Mouse (Mus musculus) urinary bladder, postnatal 10 days (tissue): Measurements from ENCODE around the gene Rps12-ps3.

Experiments used
- DNase-seq: peaks from one replicate; pipeline ENCODE4 v3.0.0; 2022; ENCODE audit warnings: low spot score

Gene Rps12-ps3

DNA sequence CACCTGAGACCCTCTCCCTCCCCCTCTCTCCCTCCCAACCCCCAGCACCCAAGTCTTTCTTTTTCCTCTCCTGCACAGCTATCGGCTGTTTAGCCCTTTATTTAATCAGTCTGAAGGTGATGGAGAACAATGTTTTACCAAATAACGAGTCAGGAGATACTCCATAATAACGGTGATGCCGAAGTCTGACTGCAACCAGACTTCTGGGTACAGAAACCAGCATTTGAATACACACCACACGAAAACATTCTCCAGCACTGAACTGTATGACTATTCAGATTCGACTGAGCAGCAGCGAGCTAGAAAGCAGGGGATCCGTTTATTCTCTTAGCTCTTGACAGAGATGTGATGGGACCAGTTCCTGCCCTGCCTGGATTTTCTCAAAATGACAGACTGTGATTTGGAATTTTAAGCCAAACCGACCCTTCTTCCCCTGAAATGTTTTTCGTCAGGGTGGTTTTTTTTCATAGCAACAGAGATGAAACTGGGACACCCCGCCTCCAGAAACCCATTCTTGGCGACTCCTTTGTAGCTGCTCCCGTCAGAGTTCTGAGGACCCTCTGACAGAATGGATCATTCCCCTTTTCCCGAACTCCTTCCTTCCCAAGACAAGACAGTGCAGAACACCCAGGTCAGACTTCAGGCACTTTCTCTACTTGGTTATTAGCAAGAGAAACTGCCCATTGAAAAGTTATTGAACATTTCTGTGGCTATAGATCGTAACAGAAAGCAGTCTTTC, 29.2 kb downstream of the Rps12-ps3 start:
- DNase-seq = no peak

DNA sequence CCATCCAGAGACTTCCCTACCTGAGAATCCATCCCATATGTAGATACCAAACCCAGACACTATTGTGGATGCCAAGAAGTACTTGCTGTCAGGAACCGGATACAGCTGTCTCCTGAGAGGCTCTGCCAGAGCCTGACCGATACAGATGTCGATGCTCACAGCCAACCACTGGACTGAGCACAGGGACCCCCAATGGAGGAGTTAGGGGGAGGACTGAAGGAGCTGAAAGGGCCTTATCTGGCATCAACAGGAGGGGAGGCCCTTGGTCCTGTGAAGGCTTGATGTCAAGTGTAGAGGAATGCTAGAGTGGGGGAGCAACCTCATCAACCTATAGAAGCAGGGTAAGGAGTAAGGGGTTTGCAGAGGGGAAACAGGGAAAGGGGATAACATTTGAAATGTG, 30.7 kb downstream of the Rps12-ps3 start:
- no peak for DNase-seq

DNA sequence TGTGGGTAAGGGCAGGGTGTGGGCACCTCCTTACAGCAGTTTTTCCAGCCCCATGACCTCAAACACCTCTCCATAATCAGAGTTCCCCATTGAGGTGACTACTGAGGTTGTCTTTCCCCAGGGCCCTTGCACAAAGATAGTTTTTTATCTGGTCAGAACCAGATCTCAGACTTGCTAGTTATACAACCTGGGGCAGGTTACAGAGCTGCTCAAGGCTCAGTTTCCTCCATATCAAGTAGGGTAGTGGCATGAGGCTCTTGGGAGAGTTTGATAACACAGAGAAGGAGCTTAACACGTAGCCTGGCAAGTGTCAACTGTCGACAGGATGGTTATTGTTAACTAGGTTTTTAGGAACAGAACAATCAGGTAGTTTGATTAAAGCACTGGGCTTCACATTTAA, 32.8 kb downstream of the Rps12-ps3 start:
- DNase-seq = no peak

DNA sequence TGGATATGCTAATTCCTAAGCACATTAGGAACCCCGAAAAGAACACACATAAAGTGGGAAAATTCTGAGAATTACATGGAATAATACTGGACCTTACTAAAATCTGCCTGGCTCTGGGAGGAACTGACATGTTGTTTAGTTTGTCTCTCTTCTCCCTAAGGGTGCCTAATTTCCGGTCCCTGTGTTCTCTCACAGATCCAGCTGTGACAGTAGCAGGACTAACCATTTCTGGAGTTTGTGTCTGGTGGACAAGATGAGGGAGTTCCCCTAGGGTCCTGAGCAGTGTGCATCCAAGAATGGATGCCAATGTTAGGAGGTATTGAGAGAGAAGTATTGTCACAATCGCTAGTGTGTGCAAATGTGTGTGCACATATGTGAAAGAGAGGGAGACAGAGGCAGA, 34.3 kb downstream of the Rps12-ps3 start:
- DNase-seq = no peak

DNA sequence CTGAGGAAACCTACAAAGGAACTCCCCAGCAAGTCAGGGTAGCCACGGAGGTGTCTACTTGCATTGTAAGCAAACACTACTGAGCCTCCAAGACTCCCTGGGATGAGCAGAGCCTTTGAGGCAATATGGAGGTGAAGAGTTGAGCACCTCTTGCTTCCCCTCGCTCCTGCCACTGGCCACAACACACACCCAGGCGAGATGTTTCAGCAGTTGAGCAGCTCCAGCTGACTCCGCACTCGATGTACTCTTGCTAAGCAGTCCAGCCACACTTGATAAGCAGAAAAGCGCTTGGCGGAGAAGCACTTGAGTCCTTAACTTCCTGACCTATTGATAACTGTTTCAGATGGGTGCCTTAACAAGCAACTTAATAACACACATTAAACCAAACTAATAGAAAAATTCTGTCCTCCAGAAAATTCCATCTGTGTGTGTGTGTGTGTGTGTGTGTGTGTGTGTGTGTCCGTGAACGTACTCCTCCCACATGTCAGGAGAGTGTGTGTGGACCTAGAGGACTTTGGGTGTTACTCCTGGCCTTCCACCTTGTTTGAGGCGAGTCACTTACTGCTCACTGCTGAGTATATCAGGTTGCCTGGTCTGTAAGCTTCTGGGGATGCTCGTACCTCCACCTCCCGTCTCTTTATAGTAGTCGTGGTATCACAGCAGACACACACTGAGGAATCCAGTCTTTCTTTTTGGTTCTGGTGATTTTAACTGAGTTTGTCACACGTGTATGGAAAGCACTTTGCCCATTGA, 34.9 kb downstream of the Rps12-ps3 start:
- no peak for DNase-seq

DNA sequence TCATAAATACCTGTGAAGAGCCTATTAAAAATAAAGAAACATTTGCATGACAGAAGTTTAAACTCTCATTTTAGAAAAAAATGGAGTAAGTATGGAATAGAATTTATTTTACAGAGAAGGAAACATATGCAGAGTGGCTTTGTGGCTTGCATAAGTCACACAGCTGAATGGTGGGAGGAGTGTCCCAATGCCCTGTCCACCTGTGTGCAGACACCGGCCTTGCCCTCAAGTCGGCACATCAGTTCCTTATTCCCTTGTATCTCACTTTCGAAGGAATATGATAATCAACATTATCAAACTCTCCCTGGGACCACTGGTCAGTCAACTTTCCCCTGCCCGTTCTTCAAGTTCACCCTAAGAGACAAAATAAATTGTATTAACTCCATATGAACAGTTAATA, 35.8 kb downstream of the Rps12-ps3 start:
- DNase-seq = no peak

DNA sequence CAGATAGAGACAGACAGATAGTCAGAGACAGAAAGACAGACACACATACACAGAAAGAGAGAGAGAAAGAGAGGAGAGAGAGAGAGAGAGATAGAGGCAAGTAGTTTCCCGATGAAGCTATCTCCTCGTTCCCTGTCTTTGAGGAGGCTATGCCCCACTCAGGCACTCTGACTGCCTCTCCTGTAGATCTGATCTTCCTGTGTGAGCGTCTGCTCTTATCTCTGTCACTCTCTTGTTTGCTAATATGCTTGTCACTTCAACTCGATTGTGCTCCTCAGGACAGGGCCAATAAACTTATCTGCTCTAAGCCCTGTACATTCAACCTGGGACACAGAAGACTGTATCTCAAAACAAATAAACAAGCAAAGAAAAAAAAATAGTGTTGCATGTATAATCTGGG, 37.1 kb downstream of the Rps12-ps3 start:
- no peak for DNase-seq

DNA sequence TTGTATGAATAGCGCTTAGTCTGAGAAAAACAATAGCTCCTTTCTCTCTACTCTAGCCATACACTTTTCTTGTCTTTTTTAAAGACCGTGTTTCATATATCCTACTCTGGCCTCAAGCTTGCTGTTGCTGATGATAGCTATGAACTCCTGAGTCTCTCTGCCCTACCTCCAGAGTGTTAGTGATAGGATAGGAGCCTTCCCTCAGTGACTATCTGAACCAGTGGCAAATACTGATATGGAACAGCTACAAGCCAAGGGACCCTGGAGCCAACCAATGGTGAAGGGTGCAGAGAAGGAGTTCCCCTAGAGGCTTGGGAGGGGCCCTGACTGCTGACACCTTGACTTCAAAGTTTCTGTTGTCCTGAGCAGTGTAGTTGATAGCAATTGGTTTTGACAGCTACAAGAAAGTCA, 38.4 kb downstream of the Rps12-ps3 start:
- no peak for DNase-seq

DNA sequence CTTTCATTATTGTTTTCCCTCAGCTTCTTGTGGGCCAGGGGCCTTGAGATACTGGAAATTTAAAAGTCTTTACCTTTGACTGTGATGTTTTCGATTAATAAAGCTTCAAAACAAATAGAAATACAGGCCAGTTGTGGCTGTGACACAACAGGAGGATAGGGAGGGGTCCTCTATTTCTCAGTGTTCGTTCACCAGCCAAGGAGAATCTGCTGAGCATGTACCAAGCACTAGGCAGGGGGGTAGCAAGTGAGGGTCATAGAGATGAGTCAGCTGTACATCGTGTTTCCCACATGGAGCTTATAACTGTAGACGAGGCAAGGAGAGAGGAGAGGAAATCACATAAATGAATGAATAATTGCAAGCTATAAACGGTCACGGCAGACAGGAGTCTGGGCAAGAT, 40.6 kb downstream of the Rps12-ps3 start:
- DNase-seq = no peak

DNA sequence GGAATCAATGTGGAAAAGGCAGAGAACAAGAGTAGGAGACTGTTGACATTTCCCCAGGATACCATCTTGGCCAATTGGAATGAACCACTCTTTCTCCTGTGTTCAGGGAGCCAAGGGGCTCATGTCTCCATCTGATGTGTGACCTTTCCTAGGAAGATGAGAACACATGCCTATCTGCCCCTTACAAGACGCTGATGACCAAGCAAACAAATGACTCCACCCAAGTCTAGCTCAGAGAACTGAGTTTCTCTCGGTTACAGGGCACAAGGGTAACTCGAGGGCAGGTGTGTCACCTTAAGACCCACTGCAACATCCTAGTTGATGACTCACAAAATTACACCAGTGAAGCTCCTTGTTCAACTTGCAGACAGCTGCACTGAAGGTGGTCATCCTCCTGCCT, 41.6 kb downstream of the Rps12-ps3 start:
- no peak for DNase-seq

DNA sequence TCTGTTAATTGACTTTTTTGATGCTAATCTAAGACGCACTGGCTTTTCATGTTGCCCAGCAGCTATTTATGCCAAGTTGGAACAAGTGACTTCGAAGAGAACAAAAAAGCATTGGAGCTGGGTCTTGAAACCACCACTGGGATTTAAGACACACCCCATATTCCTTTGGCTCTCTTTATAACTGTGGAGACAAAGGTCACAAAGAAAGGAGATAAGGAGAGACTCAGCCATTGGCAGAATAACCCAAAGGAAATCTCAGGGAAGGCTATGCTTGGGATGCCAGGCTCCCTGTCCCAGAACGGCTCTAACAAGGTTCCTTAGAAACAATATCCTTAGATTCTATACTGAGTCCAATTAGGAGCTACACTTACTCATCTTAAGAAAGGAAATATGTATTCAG, 44.6 kb downstream of the Rps12-ps3 start:
- DNase-seq = no peak

DNA sequence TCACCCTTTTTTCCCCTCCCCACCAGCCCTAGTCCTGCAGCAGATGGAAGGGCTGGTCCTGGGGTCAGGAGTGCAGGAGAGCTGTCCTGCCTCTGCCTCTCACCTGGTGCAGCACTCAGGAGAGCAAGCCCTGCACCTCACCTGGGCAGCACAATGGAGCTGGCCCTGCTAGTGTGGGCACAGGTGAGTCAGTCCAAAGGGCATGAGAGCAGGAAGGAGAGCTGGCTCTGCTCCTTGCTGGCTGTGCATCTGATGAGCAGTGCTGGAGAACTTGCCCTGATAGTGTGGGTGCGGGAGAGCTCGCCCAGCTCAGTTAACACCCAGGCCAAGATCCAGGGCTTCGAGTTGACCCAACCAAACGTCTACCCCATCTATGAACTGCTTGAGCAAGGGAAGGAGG, 45.8 kb downstream of the Rps12-ps3 start:
- DNase-seq = no peak

DNA sequence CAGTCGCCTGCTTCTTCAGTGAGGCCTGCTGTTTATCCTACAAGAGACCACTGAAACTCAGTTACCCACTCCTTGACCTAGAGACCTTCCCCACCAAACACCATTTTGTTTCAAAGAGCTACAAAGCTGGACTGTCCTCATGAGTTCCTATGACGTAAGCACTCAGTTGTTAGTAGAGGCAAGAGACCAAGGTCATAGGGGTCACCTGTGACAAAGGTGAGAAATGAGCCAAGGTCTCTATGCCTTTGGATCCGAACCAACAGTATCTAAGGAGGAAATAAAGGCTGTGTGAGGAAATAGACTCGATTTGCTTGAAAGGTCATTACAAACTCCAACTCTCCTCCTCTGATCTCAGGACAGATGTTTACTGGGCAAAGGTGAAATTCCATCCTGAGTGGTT, 48.9 kb downstream of the Rps12-ps3 start:
- DNase-seq = no peak
